Mouse (Mus musculus) megakaryocyte, embryonic 14.5 days (primary cell): ENCODE results near the gene Treh.

Experiments
- FLI1 ChIP-seq: IDR thresholded peaks from 2 replicates; pipeline ENCODE4 v1.6.1; 2012; ENCODE audit warnings: low read length, inconsistent platforms, mixed read lengths
- GATA1 ChIP-seq: IDR thresholded peaks from 3 replicates; pipeline ENCODE4 v1.6.1; 2012; ENCODE audit warnings: mixed read lengths, low read length, inconsistent platforms, borderline replicate concordance

DNA sequence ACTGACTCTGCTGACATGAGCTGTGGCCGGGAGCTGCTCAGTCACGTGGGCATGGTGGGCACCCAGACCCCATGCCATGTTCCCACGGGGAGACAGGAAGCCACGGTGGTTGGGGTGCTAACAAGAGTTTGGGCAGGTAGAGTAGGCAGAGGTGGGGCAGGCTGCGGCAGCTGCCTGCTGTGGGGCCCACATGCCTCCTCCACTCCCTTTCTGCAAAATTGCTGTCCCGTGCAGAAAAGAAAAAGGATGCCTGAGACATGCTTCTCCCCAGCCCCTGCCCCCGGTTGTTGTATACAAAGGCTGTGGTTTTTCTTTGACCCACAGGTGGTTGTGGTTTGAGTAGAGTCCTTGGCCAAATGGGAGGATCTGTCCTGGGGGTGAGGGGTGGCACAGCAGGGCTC, 24.2 kb upstream of the Treh start:
- TF ChIP-seq GATA1: no peak
- no peak for TF ChIP-seq FLI1
